Mouse (Mus musculus) stomach, embryonic 15.5 days (tissue): ENCODE data around the gene 1700025G04Rik. TPM values are rescaled to one million over a fixed set of nuclear protein-coding genes. Genes with fewer than 3 reads are reported as not detected.
A peak's percentile ranks its signal among the peaks of the same experiment; 100 is the strongest.

Experiments used
- ATAC-seq: fragments of 200-750 bp; cut with Nextera tagmentation; 2 replicates; pipeline ENCODE4 v1.8.0; 2017; ENCODE audit warnings: low read depth, moderate number of reproducible peaks, moderate TSS enrichment; ENCODE audit not compliant: insufficient read depth, low FRiP score
- H3K27ac ChIP-seq: fragments of 300-500 bp; sonication (generic); 2 replicates; pipeline ENCODE4 v1.5.1; 2015; ENCODE audit warnings: mild to moderate bottlenecking, inconsistent platforms
- H3K27me3 ChIP-seq: fragments of 300-500 bp; sonication (generic); replicated peaks from 2 replicates; pipeline ENCODE4 v1.6.1; 2015; ENCODE audit warnings: inconsistent platforms
- H3K36me3 ChIP-seq: fragments of 300-500 bp; sonication (generic); 2 replicates; pipeline ENCODE4 v1.6.1; 2015; ENCODE audit warnings: inconsistent platforms
- H3K4me1 ChIP-seq: fragments of 300-500 bp; sonication (generic); 2 replicates; pipeline ENCODE4 v1.6.1; 2015; ENCODE audit warnings: inconsistent platforms
- H3K4me2 ChIP-seq: fragments of 300-500 bp; sonication (generic); 2 replicates; pipeline ENCODE4 v1.6.1; 2015; ENCODE audit warnings: mild to moderate bottlenecking, inconsistent platforms
- H3K4me3 ChIP-seq: fragments of 300-500 bp; sonication (generic); replicated peaks from 2 replicates; pipeline ENCODE4 v1.5.1; 2015; ENCODE audit warnings: inconsistent platforms
- H3K9ac ChIP-seq: fragments of 300-500 bp; sonication (generic); 2 replicates; pipeline ENCODE4 v1.6.1; 2015; ENCODE audit warnings: inconsistent platforms
- H3K9me3 ChIP-seq: fragments of 300-500 bp; sonication (generic); 2 replicates; pipeline ENCODE4 v1.6.1; 2016; ENCODE audit warnings: inconsistent platforms
- WGBS: fragments of 180-500 bp; shearing (Covaris S2); methylation state at CpG from one replicate; pipeline ENCODE4 v1.1.7; 2015; 5-methylcytosine and 5-hydroxymethylcytosine counted together
- polyA plus RNA-seq: library from polyadenylated mRNA; unstranded; fragments of >200 nt; fragmentation: Nextera tagmentation; extraction: Ambion mirVana; gene quantifications from 2 replicates; pipeline ENCODE4 v1.2.1, GENCODE M21; 2015

1700025G04Rik gene
- polyA plus RNA-seq, 1 experiment from 2014 or later = 35.2 TPM

DNA sequence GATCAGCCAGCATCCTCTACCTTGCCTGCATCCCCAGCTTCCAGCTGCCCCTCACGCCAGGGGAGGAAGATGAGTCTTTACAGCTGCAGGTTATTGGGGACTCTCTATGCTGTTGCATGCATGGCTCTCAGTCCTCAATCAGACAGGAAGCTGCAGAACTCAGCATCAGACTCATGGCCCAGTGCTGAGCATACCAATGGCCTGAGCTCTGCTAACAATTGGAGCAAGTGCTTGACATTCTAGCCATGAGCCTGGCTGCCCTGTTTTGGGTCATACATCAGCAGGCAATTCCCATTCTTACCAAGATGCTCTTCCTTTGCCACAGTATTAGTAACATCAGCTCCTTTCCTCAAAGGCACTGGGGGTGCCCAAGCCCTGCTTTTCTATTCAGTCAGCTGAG, 208.7 kb downstream of the 1700025G04Rik start:
- Histone ChIP-seq H3K27me3 (no peaks in the 10 kb centered on the region), H3K9ac (no peak overlapping the region), H3K36me3 (no peaks in the 10 kb centered on the region), H3K9me3 (no peaks in the 10 kb centered on the region), H3K27ac (no peak overlapping the region), H3K4me2 (no peak overlapping the region), H3K4me3 (no peak overlapping the region), H3K4me1 (no peaks in the 10 kb centered on the region)
- 80% methylated on average over 1 of the region's 1 CpGs for WGBS
- no peak for ATAC-seq

DNA sequence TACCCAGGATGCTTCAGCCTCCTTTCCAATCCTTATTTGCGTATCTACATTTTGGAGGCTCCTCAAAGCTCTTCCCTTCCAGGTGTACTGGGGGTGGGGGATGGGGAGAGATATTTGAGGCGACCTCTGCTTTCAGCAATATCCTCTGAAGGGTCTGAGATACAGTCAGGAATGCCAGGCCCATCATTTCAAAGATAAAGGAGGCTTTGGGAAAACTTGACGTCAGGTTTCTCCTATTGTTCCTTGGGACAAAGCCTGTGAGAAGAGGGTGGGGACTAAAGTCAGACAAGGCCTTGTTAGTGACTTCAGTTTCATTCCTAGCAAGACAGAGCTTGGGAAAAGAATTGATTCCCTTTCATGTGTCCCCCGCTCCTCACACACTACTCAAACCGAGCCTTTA, 209.2 kb downstream of the 1700025G04Rik start:
- no peak for ATAC-seq
- Histone ChIP-seq H3K4me3 (no peak overlapping the region), H3K4me2 (no peak overlapping the region), H3K9ac (no peak overlapping the region), H3K27me3 (no peaks in the 10 kb centered on the region), H3K4me1 (no peaks in the 10 kb centered on the region), H3K9me3 (no peaks in the 10 kb centered on the region), H3K27ac (no peak overlapping the region), H3K36me3 (no peaks in the 10 kb centered on the region)
- 71% methylated on average over 5 of the region's 5 CpGs for WGBS

DNA sequence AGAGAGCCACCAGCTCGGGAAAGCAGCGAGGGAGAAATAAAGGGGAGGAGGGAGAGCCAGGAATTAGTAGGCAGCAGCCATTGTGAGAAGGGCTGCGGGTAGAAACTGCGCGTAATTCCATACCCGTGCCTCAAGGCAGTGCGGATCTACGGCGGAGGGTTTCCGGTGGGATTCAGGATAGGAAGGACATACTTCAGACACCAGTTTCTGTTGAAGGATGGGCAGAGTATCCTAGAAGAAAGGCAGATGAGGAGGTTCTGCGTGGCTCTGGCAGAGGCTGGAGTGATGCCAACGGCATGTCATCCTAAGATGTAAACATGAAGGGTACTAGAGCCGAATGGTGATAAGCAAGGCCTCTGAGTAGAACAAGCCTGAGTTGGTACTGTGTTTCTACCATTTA, 210.0 kb downstream of the 1700025G04Rik start:
- H3K4me3 ChIP-seq = no peak overlapping the region
- whole genome bisulfite sequencing = 75% methylated on average over 13 of the region's 13 CpGs
- no peak overlapping the region for H3K4me2 ChIP-seq
- H3K4me1 ChIP-seq = no peaks in the 10 kb centered on the region
- H3K27ac ChIP-seq = no peak overlapping the region
- no peak overlapping the region for H3K9ac ChIP-seq
- no peaks in the 10 kb centered on the region for H3K36me3 ChIP-seq
- H3K27me3 ChIP-seq = no peaks in the 10 kb centered on the region
- no peaks in the 10 kb centered on the region for H3K9me3 ChIP-seq
- ATAC-seq = no peak

- no peak for ATAC-seq
- Histone ChIP-seq H3K9me3 (no peaks in the 10 kb centered on the region), H3K4me1 (no peaks in the 10 kb centered on the region), H3K9ac (no peak overlapping the region), H3K27ac (no peak overlapping the region), H3K36me3 (no peaks in the 10 kb centered on the region), H3K4me2 (no peak overlapping the region), H3K27me3 (no peaks in the 10 kb centered on the region), H3K4me3 (no peak overlapping the region)
- 81% methylated on average over 11 of the region's 11 CpGs for WGBS
Measured at GRCm38 (mm10) chr1:151879308-151879850, 210.5 kb downstream of the 1700025G04Rik start.

DNA sequence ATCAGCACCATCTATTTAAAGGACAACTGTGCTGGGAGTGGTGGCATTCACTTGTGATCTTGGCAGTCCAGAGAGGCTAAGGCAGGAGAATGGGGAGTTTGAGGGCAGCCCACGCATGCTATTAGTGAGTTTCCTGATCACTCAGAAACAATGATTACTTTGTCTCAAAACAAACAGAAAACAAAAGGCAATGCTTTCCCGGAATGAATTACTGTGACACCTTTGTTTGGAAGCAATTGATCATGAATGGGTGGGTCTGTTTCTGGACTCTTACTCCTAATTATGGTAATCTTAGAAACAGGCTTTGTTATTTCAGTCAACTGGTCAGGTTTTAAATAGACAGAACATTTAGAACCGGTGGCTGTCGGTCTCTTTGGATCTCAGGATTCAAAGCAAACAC, 211.5 kb downstream of the 1700025G04Rik start:
- no peak for ATAC-seq
- Histone ChIP-seq H3K27me3 (no peaks in the 10 kb centered on the region), H3K27ac (no peak overlapping the region), H3K4me2 (no peak overlapping the region), H3K9ac (no peak overlapping the region), H3K4me3 (no peak overlapping the region), H3K9me3 (no peaks in the 10 kb centered on the region), H3K36me3 (no peaks in the 10 kb centered on the region), H3K4me1 (no peaks in the 10 kb centered on the region)
- 54% methylated on average over 4 of the region's 4 CpGs for WGBS

DNA sequence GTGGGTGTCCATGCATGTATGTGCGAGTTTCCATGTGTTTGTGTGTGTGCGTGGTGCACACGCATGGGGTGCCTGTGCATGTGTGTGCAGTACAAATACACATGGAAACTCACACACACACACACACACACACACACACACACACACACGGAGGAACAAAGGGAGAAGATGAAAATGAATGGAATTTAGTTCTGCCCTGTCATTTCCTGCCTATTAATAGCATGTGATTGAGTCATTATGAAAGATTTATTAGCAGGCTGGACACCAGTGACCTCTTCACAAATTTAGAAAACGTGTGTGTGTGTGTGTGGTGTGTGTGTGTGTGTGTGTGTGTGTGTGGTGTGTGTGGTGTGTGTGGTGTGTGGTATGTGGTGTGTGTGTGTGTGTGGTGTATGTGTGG, 217.0 kb downstream of the 1700025G04Rik start:
- H3K4me2 ChIP-seq = no peak overlapping the region
- H3K9ac ChIP-seq = no peak overlapping the region
- no peaks in the 10 kb centered on the region for H3K9me3 ChIP-seq
- no peak for ATAC-seq
- H3K27me3 ChIP-seq = no peaks in the 10 kb centered on the region
- no peak overlapping the region for H3K4me3 ChIP-seq
- no peaks in the 10 kb centered on the region for H3K4me1 ChIP-seq
- 74% methylated on average over 5 of the region's 5 CpGs for WGBS
- no peaks in the 10 kb centered on the region for H3K36me3 ChIP-seq
- H3K27ac ChIP-seq = no peak overlapping the region

GRCm38 (mm10) chr1:151864326-151864725, 225.6 kb downstream of the 1700025G04Rik start:
- H3K9ac ChIP-seq = no peak overlapping the region
- no peaks in the 10 kb centered on the region for H3K9me3 ChIP-seq
- peak overlapping the region; percentile 77 for H3K27ac ChIP-seq
- H3K4me3 ChIP-seq = no peak overlapping the region
- H3K36me3 ChIP-seq = no peaks in the 10 kb centered on the region
- H3K27me3 ChIP-seq = no peaks in the 10 kb centered on the region
- WGBS = 76% methylated on average over 6 of the region's 6 CpGs
- no peak for ATAC-seq
- H3K4me2 ChIP-seq = no peak overlapping the region
- peaks cover 4% of the 10 kb centered on the region; the same call in 1 of the 2 replicates for H3K4me1 ChIP-seq

DNA sequence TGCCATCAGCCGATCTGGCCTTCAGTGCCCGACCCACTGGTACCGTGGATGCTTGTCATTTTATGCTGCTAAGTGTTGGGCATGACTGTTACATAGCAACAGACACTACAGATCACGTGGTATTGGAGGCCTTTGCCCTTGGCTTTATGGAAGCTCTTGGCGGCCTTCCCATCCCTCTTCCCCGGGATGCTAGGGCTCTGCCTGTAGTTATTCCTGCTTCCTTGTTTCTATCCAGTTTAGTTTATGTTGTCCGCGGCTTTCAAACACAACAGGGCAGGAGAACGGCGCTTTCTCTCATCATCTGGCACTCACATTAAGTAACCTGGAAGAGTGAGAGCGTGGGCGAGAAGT, 226.2 kb downstream of the 1700025G04Rik start:
- Histone ChIP-seq H3K27ac (peak overlapping the region; percentile 77), H3K9me3 (no peaks in the 10 kb centered on the region), H3K36me3 (no peaks in the 10 kb centered on the region), H3K4me1 (peaks cover 4% of the 10 kb centered on the region; the same call in 1 of the 2 replicates), H3K9ac (no peak overlapping the region), H3K4me3 (no peak overlapping the region), H3K27me3 (no peaks in the 10 kb centered on the region), H3K4me2 (no peak overlapping the region)
- WGBS = 66% methylated on average over 12 of the region's 12 CpGs
- ATAC-seq = no peak; the same call in 1 of the 2 replicates

GRCm38 (mm10) chr1:151863135-151863796, 226.7 kb downstream of the 1700025G04Rik start:
- Histone ChIP-seq H3K4me3 (no peak overlapping the region), H3K36me3 (no peaks in the 10 kb centered on the region), H3K4me1 (peaks cover 4% of the 10 kb centered on the region; the same call in 1 of the 2 replicates), H3K27ac (peak overlapping the region; percentile 77), H3K9me3 (no peaks in the 10 kb centered on the region), H3K9ac (no peak overlapping the region), H3K27me3 (no peaks in the 10 kb centered on the region), H3K4me2 (no peak overlapping the region)
- no peak for ATAC-seq
- WGBS = 52% methylated on average over 17 of the region's 17 CpGs

DNA sequence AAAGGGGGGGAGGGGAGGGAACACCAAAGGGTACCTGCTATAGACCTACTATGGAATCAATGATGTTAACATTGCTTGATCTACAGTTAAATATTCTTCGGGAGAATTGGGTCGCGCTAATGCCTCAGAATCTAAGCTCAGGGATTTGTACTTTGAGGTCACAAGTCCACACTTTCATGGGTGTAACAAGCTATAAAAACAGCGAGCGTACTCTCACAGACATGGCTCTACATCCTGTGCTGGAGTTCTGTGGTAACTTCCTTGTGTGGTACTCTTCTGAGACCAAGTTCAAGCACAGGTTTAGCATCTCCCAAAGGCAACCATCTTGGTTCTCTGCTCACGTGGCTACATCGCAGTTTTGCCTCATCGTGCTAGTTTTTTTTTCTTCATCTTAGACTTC, 227.8 kb downstream of the 1700025G04Rik start:
- Histone ChIP-seq H3K9ac (no peak overlapping the region), H3K36me3 (no peaks in the 10 kb centered on the region), H3K4me3 (no peak overlapping the region), H3K9me3 (no peaks in the 10 kb centered on the region), H3K4me2 (no peak overlapping the region), H3K27ac (no peak overlapping the region), H3K4me1 (peaks cover 4% of the 10 kb centered on the region; the same call in 1 of the 2 replicates), H3K27me3 (no peaks in the 10 kb centered on the region)
- ATAC-seq = no peak
- WGBS = 90% methylated on average over 8 of the region's 8 CpGs

DNA sequence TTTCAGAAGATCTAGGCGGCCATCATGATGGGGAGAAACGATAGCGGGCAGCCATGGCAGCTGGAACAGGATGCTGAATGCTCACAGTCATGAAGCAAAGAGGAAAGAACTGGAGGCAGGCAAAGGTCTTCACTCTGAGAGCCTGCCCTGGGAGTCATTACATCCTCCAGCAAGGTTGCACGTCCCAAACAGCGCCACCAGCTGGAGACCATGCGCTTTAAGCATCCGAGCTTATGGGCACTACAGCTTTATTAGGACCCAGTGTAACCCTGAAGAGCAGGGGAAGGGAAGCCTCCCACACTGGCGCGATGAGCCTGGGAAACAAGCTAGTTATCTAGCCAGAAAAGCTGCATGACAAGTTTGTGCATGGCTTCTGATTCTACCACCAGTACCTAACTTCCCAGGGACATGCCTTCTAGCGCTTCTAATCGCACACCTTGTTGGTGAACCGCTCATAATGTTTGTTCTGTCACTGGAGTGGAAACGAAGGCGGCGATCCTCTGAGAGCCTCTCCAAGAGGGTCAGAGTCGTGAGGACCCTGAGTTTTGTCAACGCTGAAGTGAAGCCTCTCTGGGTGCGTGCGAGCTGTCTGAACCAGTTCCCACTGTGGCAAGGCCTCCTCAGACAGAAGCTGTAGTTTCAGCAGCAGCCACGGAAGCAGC, 228.5 kb downstream of the 1700025G04Rik start:
- WGBS = 59% methylated on average over 20 of the region's 20 CpGs
- Histone ChIP-seq H3K4me1 (peaks cover 4% of the 10 kb centered on the region; the same call in 1 of the 2 replicates), H3K4me2 (no peak overlapping the region), H3K4me3 (no peak overlapping the region), H3K9ac (no peak overlapping the region), H3K36me3 (no peaks in the 10 kb centered on the region), H3K27ac (no peak overlapping the region), H3K27me3 (no peaks in the 10 kb centered on the region), H3K9me3 (no peaks in the 10 kb centered on the region)
- ATAC-seq = no peak

GRCm38 (mm10) chr1:151858474-151858873, 231.5 kb downstream of the 1700025G04Rik start:
- 95% methylated on average over 1 of the region's 1 CpGs for WGBS
- no peaks in the 10 kb centered on the region for H3K27me3 ChIP-seq
- no peaks in the 10 kb centered on the region for H3K36me3 ChIP-seq
- H3K27ac ChIP-seq = no peak overlapping the region
- no peak overlapping the region for H3K4me2 ChIP-seq
- H3K9me3 ChIP-seq = no peaks in the 10 kb centered on the region
- H3K4me3 ChIP-seq = no peak overlapping the region
- peaks cover 2% of the 10 kb centered on the region; the same call in 1 of the 2 replicates for H3K4me1 ChIP-seq
- ATAC-seq = no peak
- no peak overlapping the region for H3K9ac ChIP-seq
